Mouse (Mus musculus) fat pad, adult 2 months (tissue): ENCODE results near the gene Cnbp.
A peak's percentile ranks its signal among the peaks of the same experiment; 100 is the strongest.

Experiments used
- DNase-seq: peaks from one replicate; pipeline ENCODE4 v3.0.0-alpha.2; 2011; ENCODE audit warnings: low read depth, low spot score; ENCODE audit errors: extremely low read depth

Gene Cnbp

DNA sequence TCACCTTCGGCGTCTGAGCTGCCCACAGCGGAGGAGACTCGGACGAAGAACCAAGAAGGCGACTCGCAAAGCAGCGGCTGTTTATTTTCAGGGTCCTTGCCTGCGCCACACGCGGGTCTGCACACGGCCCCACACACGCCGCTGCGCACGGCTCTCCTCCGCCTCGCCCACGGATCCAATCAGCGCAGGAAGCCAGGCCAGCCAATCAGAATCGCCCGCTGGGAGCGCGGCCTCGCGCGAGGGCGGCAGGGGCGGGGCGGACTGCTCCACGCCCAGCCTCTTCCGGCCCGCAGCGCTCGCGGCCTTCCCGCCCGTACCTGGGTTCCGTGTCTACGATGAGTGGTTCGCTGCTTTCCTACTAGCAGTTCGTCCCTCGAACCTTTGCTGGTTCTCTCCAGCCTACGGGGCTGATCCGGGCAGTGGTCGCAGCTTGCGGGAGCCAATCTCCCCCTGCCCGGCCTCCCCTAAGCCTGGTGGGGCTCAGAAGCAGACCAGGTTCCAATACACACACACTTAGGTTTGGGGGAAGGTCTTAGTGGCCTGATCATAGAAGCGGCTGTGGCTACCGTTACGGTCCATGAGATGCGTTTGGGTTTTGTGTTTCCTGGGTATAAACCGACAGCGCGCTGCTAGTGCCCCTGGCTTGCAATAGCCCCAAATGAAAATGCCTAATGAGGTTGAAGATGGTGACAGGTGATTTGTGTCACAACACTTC lies at the start of gene Cnbp:
Cnbp (minus strand) TSS at position 207 of the 715 bp plus-strand sequence.
- DNase-seq, result no peak

DNA sequence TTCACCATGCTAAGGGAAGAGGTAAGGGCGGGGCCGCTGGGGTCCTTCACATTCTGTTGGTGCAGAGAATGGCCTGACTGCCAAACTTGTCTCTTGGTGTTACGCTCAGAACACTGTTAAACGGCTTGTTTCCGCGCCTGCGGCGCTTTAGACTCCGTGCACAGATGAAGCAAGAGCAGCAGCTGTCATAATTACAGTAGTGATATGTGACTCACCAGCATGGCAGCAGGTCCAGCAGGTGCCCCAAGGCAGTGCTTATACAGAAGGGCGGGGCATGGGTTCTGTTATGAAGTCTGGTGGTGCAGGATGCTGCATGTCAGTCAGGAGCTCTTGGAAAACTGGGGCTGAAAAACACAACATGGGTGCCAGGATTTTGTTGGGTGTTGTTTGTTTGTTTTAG lies 47.1 kb upstream of the Cnbp start:
- DNase-seq, result peak; percentile 59

DNA sequence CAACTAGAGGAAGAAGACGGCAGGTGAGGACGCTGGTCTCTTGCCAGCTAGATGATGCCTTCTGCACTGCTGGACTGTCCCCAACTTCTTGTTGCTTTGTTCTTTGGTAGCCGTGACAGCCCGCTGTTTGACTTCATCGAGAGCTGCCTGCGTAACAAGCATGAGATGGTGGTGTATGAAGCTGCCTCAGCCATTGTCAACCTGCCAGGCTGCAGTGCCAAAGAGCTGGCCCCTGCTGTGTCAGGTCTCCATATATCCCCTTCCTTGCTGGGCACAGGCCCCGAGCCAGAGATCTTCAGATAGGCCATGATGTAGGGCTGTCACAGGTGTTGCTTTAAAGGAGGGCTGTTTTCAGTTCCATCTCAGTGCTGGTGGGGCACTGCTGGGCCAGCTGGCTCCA lies 43.0 kb upstream of the Cnbp start:
- DNase-seq, result no peak

DNA sequence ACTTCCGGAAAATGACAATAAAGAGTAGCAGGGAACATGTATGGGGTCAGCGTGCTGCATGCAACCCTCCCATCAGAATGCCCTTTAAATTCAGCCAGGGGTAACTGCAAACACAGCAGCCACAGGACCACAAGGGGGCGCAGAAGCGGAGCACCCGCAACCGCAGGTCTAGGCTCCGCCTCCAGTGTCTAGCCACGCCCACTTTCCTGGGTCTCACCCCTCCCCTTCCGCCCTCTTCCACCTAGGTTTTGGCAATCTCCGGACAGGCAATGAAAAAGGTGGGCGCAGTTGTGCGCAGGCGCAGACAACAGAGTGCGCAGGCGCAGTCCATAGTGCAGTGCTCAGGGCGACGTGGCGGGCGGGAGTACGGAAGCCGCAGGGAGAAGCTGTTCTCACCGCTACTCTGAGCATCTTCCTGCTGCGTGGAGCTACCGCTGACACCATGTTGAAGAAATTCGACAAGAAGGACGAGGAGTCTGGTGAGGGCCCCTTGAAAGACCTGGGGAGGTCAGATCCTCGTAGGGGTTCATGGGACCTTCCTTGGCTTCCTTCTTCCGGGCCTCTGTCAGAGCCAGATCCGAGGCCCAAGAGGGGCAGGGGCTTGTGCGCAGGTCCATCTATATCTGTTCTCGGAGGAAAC lies 36.8 kb upstream of the Cnbp start, which contains the start of gene Copg1:
Copg1 (plus strand) TSS at position 221 of the 640 bp plus-strand sequence.
- peak; percentile 58 for DNase-seq

DNA sequence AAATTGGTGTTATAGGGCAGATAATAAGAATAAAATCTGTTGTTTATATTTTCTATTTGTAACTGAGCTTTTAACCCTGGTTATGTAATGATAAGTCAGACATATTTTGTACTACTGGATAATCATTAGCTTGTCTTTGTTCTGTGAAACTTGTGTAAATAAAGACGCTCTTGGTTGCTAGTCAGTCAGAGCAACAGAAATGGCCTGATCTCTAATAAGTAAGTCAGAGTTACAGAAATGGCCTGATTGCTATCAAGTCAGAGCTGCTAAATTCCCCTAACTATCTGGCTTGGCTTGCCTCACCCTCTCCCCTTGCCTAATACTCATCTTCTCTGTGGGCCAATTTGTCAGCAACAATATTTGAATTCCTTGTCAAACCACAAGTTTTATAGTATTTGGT lies 35.8 kb upstream of the Cnbp start:
- DNase-seq, result no peak

DNA sequence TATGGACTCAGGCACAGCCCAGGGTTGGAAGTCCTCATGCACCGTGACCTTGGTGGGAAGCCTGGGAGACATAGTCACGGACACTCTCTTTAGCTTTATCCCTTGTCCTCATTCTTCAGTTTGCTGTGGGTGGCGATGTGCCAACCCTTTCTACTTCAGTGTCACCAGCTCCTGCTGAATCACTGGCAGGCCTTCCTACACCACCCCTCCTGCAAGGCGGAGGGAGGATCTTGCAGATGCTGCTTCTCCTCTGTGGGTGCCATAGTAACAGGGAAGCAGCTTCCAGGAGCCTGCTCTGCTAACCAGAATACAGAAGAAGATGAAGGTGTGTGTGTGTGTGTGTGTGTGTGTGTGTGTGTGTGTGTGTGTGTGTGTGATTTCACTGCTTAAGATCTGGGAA lies 31.9 kb upstream of the Cnbp start:
- no peak for DNase-seq

DNA sequence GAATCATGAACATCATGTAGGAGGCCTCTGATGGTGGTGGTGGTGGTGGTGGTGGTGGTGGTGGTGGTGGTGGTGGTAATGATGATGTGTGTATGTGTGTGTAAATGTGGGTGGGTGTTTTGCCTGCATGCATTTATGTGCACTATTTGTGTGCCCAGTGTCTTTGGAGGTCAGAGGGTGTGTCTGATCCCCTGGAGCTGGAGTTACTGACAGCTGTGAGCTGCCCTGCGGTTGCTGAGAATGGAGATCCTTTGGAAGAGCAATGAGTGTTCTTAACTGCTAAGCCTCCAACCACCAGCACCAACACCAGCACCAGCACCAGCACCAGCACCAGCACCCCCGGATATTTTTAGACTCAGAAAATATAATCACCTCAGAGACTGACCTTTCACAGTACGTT lies 31.3 kb upstream of the Cnbp start:
- no peak for DNase-seq

DNA sequence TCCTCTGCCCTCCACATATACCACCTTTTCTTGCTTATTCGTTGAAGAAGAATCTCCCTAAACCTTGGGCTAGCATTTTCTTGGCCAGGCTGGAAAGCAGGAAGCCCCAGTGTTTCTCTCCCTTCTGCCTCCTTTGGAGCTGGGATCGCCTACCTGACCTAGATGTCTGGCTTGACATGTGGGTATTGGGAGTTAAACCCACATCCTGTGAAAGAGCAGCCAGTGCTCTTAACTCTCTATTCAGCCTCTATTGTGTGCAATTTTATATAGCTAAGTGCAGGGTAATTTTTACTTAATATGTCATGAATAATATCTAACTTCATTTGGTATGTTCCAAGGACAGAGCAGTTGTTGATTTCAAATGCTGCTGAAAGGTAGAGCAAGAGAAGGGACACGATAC lies 28.7 kb upstream of the Cnbp start:
- DNase-seq, result no peak

DNA sequence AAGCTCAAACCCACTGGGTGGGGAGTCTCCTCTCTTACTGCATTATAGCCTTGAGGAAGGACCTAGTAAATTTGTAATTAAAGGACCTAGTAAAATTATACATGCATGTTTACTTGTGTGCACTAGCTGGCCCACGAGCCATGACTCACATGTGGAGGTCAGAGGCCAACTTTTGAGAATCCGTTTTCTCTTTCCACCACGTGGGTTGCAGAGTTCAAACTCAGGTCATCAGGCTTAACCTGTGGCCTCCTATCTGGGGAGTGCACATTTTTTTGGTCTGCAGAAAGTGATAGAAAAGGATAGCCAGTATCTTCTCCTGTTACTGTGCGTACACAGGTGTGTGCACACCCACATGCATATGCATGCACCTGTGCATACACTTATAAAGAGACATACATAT lies 28.1 kb upstream of the Cnbp start:
- no peak for DNase-seq

DNA sequence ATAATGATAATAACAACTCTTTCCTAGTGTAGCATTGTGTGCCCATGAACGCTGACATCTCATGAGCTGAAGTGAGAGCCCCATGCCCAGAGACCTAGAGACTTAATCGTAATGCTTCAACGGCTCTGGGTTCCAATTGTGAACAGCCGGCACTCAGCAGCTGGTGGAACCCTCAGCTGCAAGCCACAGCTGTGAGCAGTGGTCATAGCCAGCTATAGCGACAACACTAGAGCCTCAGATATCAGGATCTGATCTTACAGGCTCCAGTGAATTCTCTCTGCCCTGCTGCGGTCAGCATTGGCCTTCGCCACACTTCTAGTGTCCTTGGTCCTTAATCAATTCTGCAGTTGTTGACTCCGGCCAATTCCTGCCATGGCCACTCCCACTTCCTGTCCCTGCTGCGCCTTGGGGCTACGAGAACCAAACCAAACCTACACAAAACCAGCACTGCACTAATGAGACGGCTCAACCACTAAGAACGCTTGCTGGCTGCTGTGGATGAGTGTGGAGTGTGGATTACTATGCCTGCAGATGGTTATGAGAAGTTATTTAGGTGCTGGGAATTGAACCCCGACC lies 25.2 kb upstream of the Cnbp start:
- no peak for DNase-seq

DNA sequence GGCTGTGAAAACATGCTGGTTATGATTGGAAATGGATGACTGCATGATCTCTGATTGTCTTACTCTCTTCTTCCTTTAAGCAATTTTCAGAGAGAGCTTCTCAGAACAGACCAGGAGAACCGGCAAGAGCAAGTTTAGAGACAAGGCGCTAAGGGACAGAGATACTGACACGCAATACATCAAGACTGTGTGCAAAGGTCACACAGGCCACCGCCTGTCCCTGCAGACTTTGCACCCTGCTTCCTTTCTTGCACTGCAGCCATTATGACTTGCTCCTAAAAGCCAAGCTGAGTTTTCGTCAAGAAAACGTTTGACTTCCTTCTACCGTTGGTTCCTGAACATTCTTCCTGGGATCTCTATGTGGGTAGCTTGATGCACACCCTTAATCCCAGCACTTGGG lies 24.7 kb upstream of the Cnbp start:
- DNase-seq, result no peak

DNA sequence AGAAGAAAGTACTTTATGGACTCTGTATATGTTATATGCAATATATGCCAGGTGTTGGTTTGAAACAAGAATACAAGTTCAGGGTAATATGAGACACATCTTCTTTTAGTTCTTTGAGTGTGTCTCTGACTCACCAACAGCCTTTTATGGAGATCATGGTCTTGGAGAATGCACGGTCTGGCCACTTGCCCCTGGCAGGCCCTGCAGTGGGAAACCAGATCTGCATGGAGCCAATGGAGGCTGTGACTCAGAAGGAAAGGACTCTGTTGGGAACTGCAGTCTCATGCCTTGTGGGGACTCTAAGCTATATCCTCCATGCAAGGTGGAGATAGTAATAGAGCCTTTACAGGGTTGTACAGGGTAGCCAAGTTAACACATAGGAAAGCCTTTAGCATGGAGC lies 24.2 kb upstream of the Cnbp start:
- no peak for DNase-seq

DNA sequence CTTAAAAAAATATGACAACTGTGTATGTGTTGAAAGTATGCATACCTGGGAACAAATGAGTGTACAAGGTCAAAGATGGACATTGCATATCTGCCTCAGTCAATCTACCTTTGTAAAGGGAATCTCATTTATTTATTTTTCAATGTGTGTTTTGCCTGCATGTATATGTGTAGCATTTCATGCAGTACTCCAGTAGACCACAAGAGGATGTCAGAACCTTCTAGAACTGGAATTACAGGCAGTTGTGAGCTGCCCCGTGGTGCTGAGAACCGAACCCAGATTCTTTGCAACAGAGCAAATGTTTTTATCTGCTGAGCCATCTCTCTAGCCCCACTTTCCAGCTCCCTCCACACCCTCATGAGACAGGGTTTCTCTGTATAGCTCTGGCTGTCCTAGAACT lies 23.1 kb upstream of the Cnbp start:
- no peak for DNase-seq

DNA sequence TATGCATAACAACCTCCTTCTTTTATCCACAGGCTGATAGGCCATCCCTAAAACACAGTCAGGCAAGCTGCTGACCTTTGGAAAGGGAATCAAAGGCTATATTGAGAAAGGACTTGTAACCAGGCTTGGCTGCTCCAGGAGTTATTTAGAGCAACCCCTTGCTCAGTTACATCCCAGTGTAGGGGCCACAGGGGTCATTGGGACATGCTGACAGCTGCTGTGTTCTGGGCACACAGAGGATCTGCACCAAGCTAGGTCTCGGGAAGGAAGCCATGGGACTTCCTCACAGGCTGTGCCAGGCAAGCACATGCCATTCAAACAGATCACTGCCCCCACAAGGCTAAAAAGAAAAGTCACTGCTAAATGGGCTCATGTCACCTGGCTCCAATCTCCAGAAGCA lies 22.2 kb upstream of the Cnbp start:
- no peak for DNase-seq

DNA sequence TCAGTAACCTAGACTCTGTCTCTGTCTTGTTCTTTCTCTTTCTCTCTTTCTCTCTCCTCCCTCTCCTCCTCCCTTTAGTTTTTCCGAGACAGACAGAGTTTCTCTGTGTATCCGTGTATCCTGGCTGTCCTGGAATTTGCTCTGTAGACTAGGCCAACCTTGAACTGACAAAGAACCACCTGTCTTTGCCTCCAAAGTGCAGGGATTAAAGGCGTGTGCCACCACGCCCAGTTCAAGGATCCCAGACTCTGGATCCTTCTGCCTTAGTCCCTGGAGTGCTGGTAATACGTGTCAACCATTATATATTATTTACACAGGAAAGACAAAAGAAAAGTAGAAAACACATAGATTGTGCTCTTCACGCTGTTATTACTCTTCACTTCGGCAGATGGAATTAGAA lies 20.3 kb upstream of the Cnbp start:
- DNase-seq, result no peak

DNA sequence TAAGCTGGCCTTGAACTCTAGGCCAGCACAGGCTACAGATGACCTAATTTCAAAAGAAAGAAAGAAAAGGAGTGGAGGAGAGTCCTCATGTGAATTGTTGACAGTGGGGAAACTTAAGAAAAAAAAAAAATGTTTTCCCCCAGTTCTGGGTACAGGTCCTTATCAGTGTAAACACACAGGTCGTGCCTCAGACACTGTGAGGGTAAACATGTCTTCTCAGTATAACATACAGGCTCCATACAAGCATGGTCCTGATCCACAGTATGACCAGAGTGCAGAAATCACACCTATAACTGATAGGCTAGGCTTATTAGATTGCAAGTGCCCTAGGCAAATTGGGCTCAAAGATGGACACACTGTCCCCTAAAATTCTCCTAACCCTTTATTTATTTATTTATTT lies 19.5 kb upstream of the Cnbp start:
- DNase-seq, result no peak

DNA sequence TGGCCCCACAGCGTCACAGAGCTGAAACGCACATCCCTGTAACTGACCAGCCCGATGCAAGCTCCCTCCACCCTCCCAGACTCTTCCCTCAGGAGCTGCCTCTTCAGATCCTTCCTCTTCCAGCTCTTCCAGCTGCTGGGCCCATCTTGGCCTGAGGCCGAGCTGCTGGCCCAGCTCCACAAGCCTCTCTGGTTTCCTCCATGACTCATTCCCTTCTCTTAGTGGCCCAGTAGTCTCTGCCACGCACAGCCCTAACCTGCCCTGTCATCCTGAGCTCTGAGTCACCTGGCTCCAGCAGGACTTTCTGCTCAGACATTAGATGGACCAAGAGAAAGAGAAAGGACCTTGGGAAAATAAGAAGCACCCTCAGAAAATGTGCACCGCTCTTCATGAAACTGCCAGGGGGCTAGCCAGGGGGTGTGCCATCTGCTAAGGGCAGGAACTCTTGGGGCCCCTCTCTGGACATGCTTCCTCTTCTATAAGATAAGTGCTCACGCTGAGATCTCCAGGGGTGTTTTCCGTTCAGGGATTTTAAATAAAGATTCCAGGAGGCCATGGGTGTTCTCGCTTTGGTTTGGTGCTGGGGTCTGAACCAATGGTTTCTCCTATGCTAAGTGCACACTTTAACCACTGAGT lies 18.1 kb upstream of the Cnbp start:
- peak; percentile 28 for DNase-seq

DNA sequence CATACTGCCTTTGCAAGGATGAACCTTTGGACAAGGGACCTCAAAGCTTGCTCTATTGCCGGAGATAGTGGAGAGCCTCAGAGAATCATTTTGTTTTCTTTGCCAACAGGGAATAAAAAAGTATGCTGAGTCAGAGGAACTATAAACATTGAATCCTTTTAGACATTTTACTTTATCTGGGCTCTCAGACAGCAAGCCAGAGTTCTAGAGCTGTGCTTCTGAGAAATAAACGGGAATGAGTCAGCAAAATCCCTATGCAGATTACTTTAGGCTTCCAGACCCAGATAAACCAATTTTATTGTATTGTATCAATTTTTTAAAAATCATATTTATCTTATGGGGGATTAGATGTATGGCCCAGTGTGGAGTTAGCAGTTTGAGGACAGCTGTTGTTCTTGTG lies 16.4 kb upstream of the Cnbp start:
- no peak for DNase-seq

DNA sequence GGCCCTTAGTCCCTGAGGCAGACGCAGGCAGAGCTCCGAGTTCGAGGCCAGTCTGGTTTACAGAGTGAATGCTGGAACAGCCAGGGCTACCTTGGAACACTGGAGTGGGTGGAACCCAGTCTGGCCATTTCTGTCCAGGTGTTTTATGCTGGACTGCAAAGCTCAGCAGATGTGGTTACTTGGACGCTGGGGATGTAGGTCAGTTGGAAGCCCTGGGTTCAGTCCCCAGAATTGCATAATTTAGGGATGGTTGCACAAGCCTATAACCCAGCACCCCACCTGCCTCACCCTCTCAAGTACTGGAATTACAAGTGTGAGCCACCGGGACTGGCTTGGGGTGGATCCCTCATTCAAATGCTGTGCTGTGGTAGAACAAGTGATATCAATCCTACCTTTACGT lies 15.3 kb upstream of the Cnbp start:
- no peak for DNase-seq

DNA sequence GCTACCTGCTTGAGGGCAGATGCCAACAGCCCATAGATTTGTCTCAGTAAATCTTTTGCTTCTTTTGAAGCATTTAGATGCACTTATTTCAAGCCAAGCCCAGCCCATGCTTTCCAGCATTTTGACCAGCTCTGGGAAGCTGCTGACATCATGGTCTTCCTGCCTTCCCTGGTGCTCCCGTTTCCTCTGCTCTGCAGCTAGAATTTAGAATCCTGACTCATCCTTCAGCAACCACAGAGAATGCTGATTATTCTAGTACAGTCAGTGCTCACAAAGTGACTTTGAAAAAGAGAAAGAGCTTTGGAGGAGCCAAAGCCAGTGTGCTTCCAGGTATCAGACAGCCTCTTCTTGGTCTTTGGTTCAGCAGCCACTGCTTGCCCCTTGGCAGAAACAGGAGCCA lies 6.2 kb upstream of the Cnbp start:
- no peak for DNase-seq

DNA sequence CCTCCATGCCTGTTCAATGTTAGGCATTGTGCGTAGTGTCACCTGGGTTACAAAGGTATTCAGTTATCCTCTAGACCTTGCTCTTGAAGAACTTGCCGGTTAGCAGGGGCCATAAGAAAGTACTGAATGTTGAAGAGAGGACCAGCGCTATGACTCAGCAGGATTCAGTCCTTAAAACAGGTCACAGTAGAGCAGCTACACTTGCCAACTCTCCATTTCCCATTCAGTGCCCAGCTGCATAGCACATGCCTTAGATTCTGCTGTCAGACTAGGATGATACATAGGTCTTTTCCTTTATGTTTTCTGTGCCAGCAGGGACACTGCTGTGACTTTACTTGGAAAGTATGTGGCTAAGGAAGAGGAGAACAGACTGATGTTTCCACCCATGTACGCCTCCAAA lies 2.5 kb upstream of the Cnbp start:
- no peak for DNase-seq

DNA sequence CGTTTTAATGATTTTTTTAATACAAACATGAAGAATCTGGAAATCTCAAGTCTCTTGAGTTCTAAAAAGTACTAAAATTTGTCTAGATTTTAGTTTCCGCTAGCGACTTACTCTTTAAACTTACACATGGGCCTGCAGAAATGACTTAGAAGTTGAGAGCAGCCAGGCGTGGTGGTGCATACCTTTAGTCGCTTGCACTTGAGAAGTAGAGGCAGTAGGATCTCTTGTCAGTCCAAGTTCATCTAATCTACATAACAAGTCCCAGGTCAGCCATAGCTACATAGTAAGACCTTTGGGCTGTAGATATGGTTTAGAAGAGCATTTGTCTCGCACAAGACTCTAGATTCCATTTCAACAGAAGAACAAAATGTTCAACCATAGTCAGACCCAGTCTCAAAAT lies 965 bp upstream of the Cnbp start:
- DNase-seq, result no peak
